Mouse (Mus musculus) CD8-positive naive resting alpha-beta T cell, adult 2 months (primary cell): ENCODE measurements at regions not wholly inside any gene's neighbourhood (a gene's known extent, or its start where the extent isn't known, plus 50 kb on each side); places are given as distances from the start of the nearest gene placed in this dataset.
"Not testable (repeated sequence)": the region's sequence is repeated elsewhere in the genome, so short reads cannot be mapped to it uniquely, and the experiment has no call there.

Source experiments
- DNase-seq, 2 experiments: peaks; one replicate each; pipeline ENCODE4 v3.0.0; 2022; ENCODE audit warnings: low read depth in 2 of 2, low spot score in 2 of 2

GRCm38 (mm10) chr4:105844675-105845466 is 55.2 kb downstream of the Gm12728 start:
- no peak for DNase-seq

- DNase-seq, result not testable (repeated sequence)
These were observed 56.6 kb downstream of the Gm12728 start for GRCm38 (mm10) chr4:105845998-105846989.

DNA sequence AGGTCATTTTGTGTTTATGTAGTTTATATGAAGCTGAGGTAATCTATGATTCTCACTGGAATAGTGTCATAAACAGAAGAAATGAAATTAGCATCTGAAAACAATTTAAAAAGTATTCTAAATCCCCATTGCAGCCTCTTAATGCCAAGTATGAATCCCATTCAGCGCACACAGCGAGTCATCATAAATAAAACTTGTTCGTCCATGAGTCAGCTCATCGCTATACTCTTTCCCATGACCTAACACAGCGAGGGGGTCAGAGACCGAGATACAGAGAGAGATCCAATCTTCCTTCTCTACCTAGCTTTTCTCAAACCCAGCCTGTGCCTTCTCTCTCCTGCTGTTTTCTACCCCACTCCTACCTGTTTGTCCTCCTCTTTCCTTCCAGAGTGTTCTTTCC is 63.4 kb downstream of the Gm12728 start:
- no peak for DNase-seq

- no peak for DNase-seq
These were observed 69.6 kb downstream of the Gm12728 start for GRCm38 (mm10) chr4:105859052-105859864.

- DNase-seq, result no peak
These were observed 71.4 kb downstream of the Gm12728 start for GRCm38 (mm10) chr4:105860930-105861653.

DNA sequence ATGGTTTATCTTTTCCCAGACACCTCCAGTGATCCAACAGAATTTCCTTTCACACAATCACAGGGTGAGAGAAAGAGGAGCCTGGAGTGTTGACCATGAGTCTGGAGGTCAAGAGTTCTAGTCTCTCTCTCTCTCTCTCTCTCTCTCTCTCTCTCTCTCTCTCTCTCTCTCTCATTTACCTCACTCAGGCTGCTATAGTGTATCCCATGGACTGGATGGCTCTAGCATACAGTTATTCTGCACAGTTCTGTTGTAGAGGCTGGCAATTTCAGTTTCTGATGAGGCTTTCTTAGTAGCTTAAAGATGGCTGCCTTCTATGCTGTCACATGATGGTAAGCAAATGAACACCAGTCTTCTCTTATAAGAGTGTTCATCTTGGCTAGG is 72.0 kb downstream of the Gm12728 start:
- no peak for DNase-seq

DNA sequence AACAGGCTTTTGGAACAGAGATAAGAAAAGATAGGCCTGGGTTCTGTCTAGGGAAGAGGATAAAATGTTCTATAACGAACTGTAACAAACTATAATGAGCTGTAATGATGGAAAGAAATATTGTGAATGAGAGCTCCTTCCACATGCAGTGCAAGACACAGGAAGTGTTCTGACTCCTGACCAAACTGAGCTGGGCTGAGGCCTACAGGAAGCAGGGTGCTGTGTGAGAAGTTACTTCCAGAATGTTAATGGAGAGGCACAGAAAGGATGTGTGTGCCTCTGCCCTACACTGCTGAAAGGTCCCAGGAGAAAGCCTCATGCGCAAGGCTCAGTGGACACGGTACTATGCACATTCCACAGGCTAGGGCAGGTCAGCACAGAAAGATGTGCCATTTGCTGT is 80.8 kb downstream of the Gm12728 start:
- no peak for DNase-seq

DNA sequence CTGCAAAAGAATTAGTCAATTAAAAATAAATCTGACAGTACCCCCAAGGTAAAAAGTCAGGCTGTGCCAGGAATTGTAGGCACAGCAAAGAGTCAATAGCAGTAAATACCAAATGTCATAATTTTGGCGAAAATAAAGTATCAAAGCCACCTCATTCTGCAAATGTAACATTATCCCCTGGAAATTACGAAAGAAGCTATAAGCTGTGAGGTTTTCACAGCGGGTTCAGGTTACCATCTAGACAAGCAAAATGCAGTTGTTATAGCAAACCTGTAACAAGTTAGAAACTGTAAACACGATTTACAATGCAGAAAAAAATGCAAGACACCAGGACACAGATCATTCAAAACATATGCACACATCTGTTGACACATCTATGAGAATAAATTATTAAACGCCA is 87.6 kb downstream of the Gm12728 start:
- DNase-seq, result no peak

DNA sequence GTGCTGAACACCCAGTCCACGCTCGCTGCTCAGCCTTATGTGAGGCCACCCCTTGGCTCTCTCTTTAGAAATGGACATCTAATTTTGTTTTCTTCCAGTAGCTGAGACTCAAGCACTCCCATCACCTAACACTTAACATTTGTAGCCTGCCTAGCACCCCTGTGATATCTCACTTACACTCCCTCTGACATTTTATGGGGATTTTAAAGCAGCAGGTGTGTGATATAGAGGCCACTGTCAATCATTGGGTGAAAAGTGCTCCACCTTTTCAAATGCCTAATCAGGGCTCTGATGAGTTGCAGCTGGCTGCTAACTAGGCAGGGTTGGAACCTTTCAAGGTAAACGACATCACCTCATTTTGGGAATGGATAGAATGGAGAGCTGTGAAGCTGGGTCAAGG is 90.2 kb downstream of the Gm12728 start:
- DNase-seq, result no peak

GRCm38 (mm10) chr4:105884791-105885190 is 95.1 kb downstream of the Gm12728 start:
- no peak for DNase-seq

- no peak for DNase-seq
These were observed 101.8 kb downstream of the Gm12728 start for GRCm38 (mm10) chr4:105891438-105891837.

GRCm38 (mm10) chr4:105892065-105892464 is 102.4 kb downstream of the Gm12728 start:
- no peak for DNase-seq

DNA sequence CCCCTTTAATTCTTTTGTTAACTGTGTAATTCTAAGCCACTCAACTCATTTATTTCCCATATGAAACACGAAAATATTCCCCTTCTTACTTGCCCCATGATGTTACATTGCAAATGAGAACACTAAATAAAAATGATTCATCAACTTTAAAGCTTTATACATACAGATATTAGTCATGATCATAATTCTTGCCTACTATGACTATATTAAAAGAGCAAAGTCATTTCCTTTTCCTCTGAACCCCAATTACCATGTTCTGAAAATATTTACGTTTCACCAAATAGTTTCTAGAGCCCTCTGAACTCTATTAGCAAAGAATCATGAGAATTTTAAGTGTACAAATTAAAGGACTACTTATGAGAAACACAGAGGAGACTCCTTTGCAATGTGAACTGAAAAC is 105.4 kb downstream of the Gm12728 start:
- no peak for DNase-seq

- no peak for DNase-seq
These were observed 108.6 kb downstream of the Gm12728 start for GRCm38 (mm10) chr4:105898054-105898847.

- no peak for DNase-seq
These were observed 115.2 kb downstream of the Gm12728 start for GRCm38 (mm10) chr4:105904896-105905295.

DNA sequence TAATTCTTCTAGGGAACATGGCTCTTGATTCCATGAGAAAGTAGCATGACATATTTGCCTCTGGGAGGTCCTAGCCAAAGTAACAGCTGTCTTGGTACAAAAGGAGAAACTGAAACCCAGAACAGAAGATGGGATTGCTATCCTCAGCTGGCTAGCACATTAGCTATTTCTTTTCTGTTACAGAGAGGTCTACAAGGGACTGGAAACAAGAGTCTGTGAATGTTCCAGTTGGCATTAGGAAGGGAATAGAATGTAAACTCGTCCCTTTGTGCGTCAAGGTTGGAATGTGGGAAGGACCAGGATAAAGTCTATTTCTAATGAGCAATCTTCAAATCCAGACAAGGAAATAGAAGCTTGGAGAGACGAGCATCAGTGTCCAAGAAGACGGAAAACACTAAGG is 116.7 kb downstream of the Gm12728 start:
- DNase-seq, result no peak

DNA sequence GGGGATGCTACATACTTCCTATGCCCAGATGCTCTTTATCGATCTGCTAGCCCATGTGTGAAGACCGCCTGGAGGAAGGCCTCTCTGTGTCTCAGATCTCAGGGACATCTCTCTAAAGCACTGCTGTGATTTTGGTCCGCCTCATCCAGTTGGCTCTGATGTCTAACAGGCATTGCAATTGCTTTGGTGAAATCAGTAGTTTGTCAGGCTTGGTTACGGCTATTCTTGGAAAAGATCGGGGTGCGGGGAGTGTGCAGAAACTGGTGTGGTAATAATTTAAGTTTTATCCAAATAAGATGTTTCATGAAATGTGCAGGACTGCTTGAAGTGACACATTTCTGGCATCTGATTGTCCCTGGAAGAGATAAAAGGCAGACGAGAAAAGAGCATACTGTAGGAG is 117.9 kb downstream of the Gm12728 start:
- no peak for DNase-seq

DNA sequence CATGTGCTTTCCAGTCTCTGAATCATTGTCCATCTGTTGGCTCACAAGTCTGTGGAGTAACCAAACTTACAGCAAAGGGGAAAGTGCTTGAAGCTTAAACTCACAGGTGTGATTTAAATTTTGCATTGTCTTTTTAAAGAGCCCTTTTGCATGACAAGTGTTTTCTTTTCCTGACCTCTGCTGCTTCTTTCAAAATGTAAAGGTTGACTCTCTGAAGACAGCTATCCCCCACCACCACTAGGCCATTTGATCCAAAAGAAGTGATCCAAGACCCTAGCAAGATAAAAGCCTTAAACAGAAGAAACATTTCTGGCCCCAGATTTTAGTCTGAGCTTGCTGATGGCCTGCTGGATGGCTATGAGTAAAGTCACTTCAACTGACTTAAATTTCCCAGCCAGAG is 118.6 kb downstream of the Gm12728 start:
- DNase-seq, result no peak

- DNase-seq, result no peak
These were observed 119.6 kb downstream of the Gm12728 start for GRCm38 (mm10) chr4:105909272-105909671.

DNA sequence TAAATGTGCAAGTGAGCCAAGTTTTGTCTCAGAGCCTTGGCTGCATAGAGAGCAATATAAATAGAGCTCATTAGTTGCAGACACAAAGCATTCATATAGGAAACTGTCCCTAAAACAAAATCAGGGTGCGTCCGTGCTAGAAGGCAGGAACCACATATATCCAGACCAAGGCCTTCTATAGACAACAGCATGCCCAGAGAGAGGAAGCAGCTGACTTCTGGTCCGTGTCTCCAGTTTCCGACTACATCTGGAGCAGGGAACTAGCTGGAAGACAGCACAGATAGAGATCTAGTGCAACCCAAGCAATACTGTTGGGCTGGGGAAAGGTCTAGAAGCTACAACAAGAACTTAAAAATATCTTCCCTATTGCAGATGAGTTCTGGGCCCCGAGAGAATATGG is 121.0 kb downstream of the Gm12728 start:
- no peak for DNase-seq
